Mouse (Mus musculus) heart, embryonic 11.5 days (tissue): ENCODE data around the gene Edn1. TPM values are rescaled to one million over a fixed set of nuclear protein-coding genes. Genes with fewer than 3 reads are reported as not detected.

Experiments used
- polyA plus RNA-seq: library from polyadenylated mRNA; unstranded; fragments of >200 nt; fragmentation: Nextera tagmentation; extraction: Ambion mirVana; gene quantifications from 2 replicates; pipeline ENCODE4 v1.2.1, GENCODE M21; 2014

Edn1 gene
- polyA plus RNA-seq, 1 experiment from 2014 or later: 10.3 TPM

Other genes starting within 250 kb of the Edn1 start
- gene Hivep1, start 249.5 kb upstream of the Edn1 start, polyA plus RNA-seq: 8.4 and 11.4 TPM in 2 replicates